Comparison of ENCODE assay signal across 11 mouse cellular contexts in genomic region chr15:87335737-87336136, GRCm38 (mm10).
DNase-seq lines count a peak whose midpoint lies in the region.
"Had no signal": no experiment of that assay in that cellular context is flagged by ENCODE, and none has a peak within 500 bp of the region (broad histone marks: within the 10 kb centered on the region; RNA-seq: fewer than 3 reads in every experiment).

No protein-coding gene starts in this region.

- peak; percentile 56 for DNase-seq in layer of hippocampus, adult 11-12 months (ENCODE audit: low spot score)
- no peak for DNase-seq in layer of hippocampus, adult 9-10 months (ENCODE audit: low spot score)
- peak; percentile 65 for DNase-seq in cerebellum, adult 11-12 months
- DNase-seq in cerebellum, postnatal 14 days: peak; percentile 78 to 86
- DNase-seq in layer of hippocampus, postnatal 10 days (ENCODE audit: low spot score in 2 of 2): peak; percentile 50 to 64
- DNase-seq in ovary, postnatal 10 days (ENCODE audit: low spot score): no peak
- DNase-seq in adrenal gland, adult 8-10 months: no peak
- DNase-seq in adrenal gland, postnatal 10 days: no peak
- DNase-seq: adrenal gland, adult 2 months; heart, postnatal 4 days; kidney, postnatal 10 days had no signal

Comparison
In these comparisons a context has a peak if more than half of its experiments do, and no peak if none do; other contexts are left out.
1. DNase-seq: peak in layer of hippocampus, adult 11-12 months (single experiment), cerebellum, adult 11-12 months (single experiment), cerebellum, postnatal 14 days (2 of 2) and layer of hippocampus, postnatal 10 days (2 of 2); none in layer of hippocampus, adult 9-10 months (single experiment), ovary, postnatal 10 days (single experiment), adrenal gland, adult 8-10 months (single experiment) and adrenal gland, postnatal 10 days (single experiment).